Mouse (Mus musculus): ENCODE results near the gene Ankrd6. TPM values are rescaled to one million over a fixed set of nuclear protein-coding genes. Genes with fewer than 3 reads are reported as not detected.
A peak's percentile ranks its signal among the peaks of the same experiment; 100 is the strongest.

Gene Ankrd6
- total and polyA plus RNA-seq, 3 experiments = 1.1 to 1.8 TPM; not detected in 1

DNA sequence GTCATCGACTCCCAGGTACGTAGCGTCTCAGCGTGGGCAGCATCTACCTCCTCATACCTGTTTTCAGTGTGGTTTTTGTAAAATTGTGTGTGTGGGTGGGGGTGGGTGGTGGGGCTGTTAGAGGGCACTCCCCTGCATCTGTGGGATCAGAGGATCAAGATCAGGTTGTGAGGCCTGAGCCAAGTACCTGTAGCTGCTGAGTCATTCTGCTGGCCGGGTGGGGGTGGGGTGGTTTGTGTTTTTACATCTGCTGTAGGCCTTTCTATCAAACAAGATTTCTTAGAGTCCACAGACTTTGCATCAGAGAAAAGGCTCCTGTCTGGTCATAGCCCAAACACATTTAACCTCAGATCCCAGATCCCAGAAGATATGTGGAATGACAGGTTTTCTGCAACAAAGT, 45.4 kb upstream of the Ankrd6 start:
- Histone ChIP-seq H3K9ac (ENCODE audit: control insufficient read depth, low read depth, low read length, poor library complexity, severe bottlenecking) (no peak overlapping the region), H3K27ac (ENCODE audit: control insufficient read depth, low read depth, low read length) (no peak overlapping the region), H3K9me3 (replicated peaks; ENCODE audit: insufficient read depth, low read length) (no peaks in the 10 kb centered on the region), H3K4me3 (ENCODE audit: control insufficient read depth in 1 of 2, insufficient read depth in 1 of 2, low read depth in 2 of 2, low read length in 2 of 2) (no peak overlapping the region), H3K36me3 (ENCODE audit: control insufficient read depth in 1 of 2, insufficient read depth in 2 of 2, low read length in 2 of 2) (no peaks in the 10 kb centered on the region), H3K4me1 (ENCODE audit: control insufficient read depth in 1 of 2, insufficient read depth in 2 of 2, low read length in 2 of 2) (no peaks in the 10 kb centered on the region), H3K27me3 (ENCODE audit: control insufficient read depth in 1 of 2, insufficient read depth in 2 of 2, low read length in 2 of 2) (no peaks in the 10 kb centered on the region; a peak in 1 of 4 replicates), H3K79me2 (ENCODE audit: control insufficient read depth, insufficient read depth, low read length, poor library complexity) (no peaks in the 10 kb centered on the region)
- DNase-seq (ENCODE audit: low read depth, low spot score) = no peak
- TF ChIP-seq SIN3A (IDR thresholded peaks at IDR 0.05; ENCODE audit: low read length) = no peak
- TF ChIP-seq ZC3H11A (IDR thresholded peaks at IDR 0.05; ENCODE audit: low read depth, low read length) = no peak
- TF ChIP-seq POLR2A (IDR thresholded peaks at IDR 0.05; ENCODE audit: control insufficient read depth in 1 of 2, insufficient read depth in 1 of 2, low read depth in 1 of 2, low read length in 2 of 2, poor library complexity in 1 of 2) = no peak
- TF ChIP-seq MYB (IDR thresholded peaks at IDR 0.05; ENCODE audit: low read depth, low read length) = no peak
- TF ChIP-seq RCOR1 (IDR thresholded peaks at IDR 0.05; ENCODE audit: low read depth, low read length) = no peak
- no peak for TF ChIP-seq USF2 (IDR thresholded peaks at IDR 0.05; ENCODE audit: borderline replicate concordance in 1 of 2, insufficient read depth in 1 of 2, low read depth in 1 of 2, low read length in 2 of 2)
- no peak for TF ChIP-seq CHD2 (IDR thresholded peaks at IDR 0.05; ENCODE audit: low read length)
- no peak for TF ChIP-seq GATA1 (IDR thresholded peaks at IDR 0.05; ENCODE audit: low read depth, low read length)
- no peak for TF ChIP-seq EP300 (IDR thresholded peaks at IDR 0.05; ENCODE audit: low read depth in 1 of 2, low read length in 2 of 2)
- TF ChIP-seq E2F4 (IDR thresholded peaks at IDR 0.05; ENCODE audit: borderline replicate concordance, low read depth, low read length) = no peak
- no peak for TF ChIP-seq UBTF (IDR thresholded peaks at IDR 0.05; ENCODE audit: borderline replicate concordance, insufficient read depth, low read depth, low read length)
- TF ChIP-seq TBP (IDR thresholded peaks at IDR 0.05; ENCODE audit: low read depth, low read length) = no peak
- no peak for TF ChIP-seq USF1 (IDR thresholded peaks at IDR 0.05; ENCODE audit: low read depth, low read length)
- no peak for TF ChIP-seq MEF2A (IDR thresholded peaks at IDR 0.05; ENCODE audit: extremely low read depth, insufficient replicate concordance, low read depth, low read length, poor library complexity, severe bottlenecking)
- no peak for TF ChIP-seq ZMIZ1 (IDR thresholded peaks at IDR 0.05; ENCODE audit: low read depth, low read length)
- no peak for TF ChIP-seq CHD1 (IDR thresholded peaks at IDR 0.05; ENCODE audit: low read depth, low read length)
- TF ChIP-seq ZNF384 (IDR thresholded peaks at IDR 0.05; ENCODE audit: low read depth, low read length) = no peak
- no peak for TF ChIP-seq ETS1 (IDR thresholded peaks at IDR 0.05; ENCODE audit: low read depth, low read length)

DNA sequence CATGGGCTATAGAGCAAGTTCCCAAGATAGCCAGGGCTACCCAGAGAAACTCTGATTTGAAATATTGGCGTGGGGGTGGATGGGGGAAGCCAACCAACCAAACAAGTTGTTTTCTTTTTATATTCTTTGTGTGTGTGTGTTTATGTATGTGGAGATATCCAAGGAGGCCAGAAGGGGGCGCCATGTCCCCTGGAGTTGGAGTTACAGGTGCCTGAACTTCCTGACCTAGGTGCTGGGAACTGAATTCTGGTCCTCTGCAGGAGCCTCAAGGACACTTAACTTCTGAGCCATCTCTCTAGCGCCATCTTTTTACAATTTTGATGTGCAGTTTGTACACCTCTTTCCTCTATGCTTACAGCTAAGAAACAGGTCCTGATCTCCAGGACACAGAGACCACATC, 43.5 kb upstream of the Ankrd6 start:
- no peak for TF ChIP-seq UBTF (IDR thresholded peaks at IDR 0.05; ENCODE audit: borderline replicate concordance, insufficient read depth, low read depth, low read length)
- TF ChIP-seq CTCF (IDR thresholded peaks at IDR 0.05 in 2 of 3, conservative IDR thresholded peaks at IDR 0.05 in 1 of 3; ENCODE audit: control insufficient read depth in 1 of 3, insufficient read depth in 1 of 3, low read depth in 2 of 3, low read length in 3 of 3, poor library complexity in 1 of 3, severe bottlenecking in 1 of 3) = peak in 1 of 3 experiments; percentile 18; a peak in 2 of 6 replicates
- Histone ChIP-seq H3K79me2 (ENCODE audit: control insufficient read depth, insufficient read depth, low read length, poor library complexity) (no peaks in the 10 kb centered on the region), H3K36me3 (ENCODE audit: control insufficient read depth in 1 of 2, insufficient read depth in 2 of 2, low read length in 2 of 2) (no peaks in the 10 kb centered on the region), H3K27ac (ENCODE audit: control insufficient read depth, low read depth, low read length) (no peak overlapping the region), H3K27me3 (ENCODE audit: control insufficient read depth in 1 of 2, insufficient read depth in 2 of 2, low read length in 2 of 2) (no peaks in the 10 kb centered on the region; a peak in 1 of 4 replicates), H3K9ac (ENCODE audit: control insufficient read depth, low read depth, low read length, poor library complexity, severe bottlenecking) (no peak overlapping the region), H3K4me1 (ENCODE audit: control insufficient read depth in 1 of 2, insufficient read depth in 2 of 2, low read length in 2 of 2) (no peaks in the 10 kb centered on the region), H3K9me3 (replicated peaks; ENCODE audit: insufficient read depth, low read length) (no peaks in the 10 kb centered on the region), H3K4me3 (ENCODE audit: control insufficient read depth in 1 of 2, insufficient read depth in 1 of 2, low read depth in 2 of 2, low read length in 2 of 2) (no peak overlapping the region)
- DNase-seq (ENCODE audit: low read depth, low spot score) = no peak
